Mouse (Mus musculus): ENCODE results near the gene Cyb5d1.
A peak's percentile ranks its signal among the peaks of the same experiment; 100 is the strongest.

Cyb5d1 gene

DNA sequence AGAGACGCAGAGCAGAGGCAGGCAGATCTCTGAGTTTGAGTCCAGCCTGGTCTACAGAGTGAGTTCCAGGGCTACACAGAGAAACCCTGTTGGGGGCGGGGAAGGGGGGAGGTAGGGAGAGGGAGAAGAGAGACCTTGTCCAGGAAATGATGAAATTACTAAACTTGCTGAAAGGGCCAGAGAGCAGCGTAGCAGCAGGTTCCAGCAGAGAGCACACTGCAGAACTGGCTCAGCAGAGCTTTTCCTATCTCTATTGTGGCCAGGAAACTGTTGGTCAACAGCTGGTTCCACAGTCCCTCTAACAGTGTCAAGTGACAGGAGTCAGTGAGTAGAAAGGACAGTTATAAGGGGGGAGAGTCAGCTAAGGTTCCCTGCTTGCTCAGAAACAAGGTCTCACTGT, 15.8 kb downstream of the Cyb5d1 start:
- no peak for DNase-seq (ENCODE audit: low spot score)

DNA sequence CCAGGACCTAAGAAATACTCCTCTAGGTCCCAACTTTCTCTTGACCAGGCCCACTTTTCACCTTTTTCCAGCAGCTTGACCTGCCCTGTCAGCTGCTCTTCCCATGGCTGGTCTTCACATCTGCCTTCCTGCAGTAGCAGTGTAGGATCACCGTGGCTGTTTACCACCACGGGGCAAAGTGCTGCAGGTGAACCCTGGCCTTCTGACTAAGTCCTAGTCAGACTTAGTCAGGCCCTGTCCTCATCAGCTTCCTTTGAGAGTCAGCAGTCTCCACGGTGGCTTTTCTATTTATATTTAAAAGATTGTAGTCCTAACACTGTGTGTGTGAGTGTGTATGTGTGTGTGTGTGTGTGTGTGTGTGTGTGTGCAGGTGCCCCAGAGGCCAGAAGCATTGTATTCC, 17.7 kb downstream of the Cyb5d1 start:
- no peak for DNase-seq (ENCODE audit: low spot score)

DNA sequence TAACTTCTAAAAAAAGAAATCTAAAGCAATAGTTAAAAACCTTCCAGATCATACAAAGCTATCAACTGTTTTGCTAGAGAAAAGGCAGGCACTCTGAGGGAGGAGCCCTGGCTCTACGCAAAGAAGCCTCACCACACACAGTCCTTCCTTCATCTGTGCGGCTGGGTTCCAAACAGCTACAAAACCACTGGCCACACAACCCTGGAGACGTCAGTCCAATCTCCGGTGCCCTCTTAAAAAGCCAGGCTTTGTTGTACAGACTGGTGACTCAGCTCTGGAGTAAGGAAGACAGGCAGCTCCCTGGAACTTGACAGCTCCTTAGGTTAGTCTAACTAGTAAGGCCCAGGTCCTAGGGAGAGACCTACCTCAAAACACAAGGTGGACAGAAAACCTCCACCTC, 19.8 kb downstream of the Cyb5d1 start:
- no peak for DNase-seq (ENCODE audit: low spot score)

DNA sequence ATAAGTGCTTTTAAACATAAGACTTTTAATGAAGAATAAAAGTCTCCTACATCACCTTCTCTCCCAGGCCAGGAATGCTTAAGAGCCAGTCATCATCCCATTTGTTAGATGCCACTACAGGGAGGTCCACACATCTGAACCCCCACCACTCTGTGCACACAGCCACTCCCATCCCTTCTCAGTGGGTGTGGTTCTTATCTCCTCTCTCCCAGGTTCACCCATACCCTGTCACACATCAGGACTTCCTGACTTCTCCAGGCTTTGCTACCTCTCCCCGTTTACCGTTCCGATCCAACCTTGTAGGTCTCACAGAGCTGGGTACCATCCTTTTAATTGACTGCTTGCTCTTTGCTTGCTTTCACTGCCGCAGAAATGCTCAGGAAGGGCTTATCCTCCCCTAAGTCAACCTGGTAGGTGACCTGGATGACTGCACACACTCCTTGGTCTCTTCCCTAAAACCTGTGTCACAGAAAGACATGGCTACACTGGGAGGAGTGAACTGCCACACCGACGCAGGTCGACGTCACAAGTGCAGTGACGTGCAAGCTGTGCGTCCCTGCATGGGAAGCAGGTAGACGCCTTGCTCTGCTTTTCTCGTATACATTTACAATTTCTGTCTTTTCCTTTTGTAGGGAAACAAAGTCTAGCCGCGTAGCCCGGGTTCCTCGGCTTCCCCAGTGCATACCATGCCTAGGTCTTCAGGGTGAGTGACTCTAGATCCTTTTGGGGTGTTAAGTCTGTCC, 22.0 kb downstream of the Cyb5d1 start:
- DNase-seq (ENCODE audit: low spot score) = no peak

GRCm38 (mm10) chr11:69372780-69373170, 22.7 kb downstream of the Cyb5d1 start:
- peak; percentile 49 for DNase-seq (ENCODE audit: low spot score)

- peak; percentile 23 for DNase-seq (ENCODE audit: low spot score)
Observed at GRCm38 (mm10) chr11:69372056-69372779, 23.2 kb downstream of the Cyb5d1 start.

- DNase-seq (ENCODE audit: low spot score) = no peak
Observed at GRCm38 (mm10) chr11:69371601-69372000, 23.8 kb downstream of the Cyb5d1 start.

DNA sequence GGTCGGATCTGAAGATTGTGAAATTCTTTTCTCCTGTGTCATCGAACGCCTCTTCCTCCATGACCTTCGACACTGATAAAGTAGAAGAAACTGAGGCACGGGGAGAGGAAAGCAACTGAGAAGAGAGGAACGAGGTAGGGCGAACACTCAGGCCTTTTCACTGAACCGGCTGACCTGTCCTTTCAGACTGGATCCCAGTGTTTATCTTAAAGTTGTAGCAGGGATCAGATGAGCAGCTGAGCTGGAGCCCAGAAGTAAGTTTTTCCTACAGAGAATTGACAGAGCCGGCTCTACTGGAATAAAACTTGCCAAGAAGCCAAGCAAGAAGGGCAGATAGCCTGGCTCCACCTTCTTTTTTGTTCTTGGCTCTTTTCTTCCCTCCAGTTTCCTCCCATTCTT, 24.6 kb downstream of the Cyb5d1 start:
- no peak for DNase-seq (ENCODE audit: low spot score)

- DNase-seq (ENCODE audit: low spot score) = no peak
Observed at GRCm38 (mm10) chr11:69369990-69370816, 25.2 kb downstream of the Cyb5d1 start.

DNA sequence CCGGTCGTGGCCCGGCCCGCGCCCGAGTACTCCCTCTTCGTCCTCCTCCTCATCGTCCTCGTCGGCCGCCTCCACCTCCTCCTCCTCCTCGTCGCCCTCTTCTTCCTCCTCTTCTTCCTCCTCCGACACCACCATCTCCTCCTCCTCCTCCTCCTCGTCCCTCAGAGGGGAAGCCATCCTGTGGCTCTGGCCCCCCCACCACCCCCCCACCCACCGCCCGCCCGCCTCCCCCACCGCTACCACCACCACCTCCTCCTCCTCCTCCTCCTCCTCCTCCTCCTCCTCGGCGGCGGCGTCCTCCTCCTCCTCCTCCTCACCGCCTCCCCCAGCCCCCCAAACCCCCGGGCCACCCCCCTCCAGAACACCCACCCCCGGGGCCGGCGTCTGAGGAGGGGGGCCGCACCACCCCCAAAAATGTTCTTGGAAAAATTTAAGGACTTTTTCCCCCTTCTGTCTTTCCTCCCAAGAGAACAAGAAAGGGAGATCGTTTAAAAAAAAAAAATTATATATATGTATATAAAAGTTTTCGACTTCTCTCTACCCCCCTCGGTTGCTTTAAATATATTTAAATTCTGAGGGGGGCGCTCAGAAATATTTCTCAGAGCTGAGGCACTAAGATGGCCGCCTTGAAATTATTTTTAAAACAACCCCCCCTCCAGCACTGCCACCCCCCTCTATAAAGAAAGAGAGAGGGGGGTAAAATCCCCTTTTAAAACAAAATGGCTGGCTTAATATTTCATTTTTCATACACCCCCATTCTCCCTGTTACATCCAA, 26.0 kb downstream of the Cyb5d1 start, which contains the start of gene Chd3:
Chd3 (minus strand) TSS at position 192 of the 775 bp plus-strand sequence.
- DNase-seq (ENCODE audit: low spot score) = no peak

GRCm38 (mm10) chr11:69368356-69369214, 26.8 kb downstream of the Cyb5d1 start:
- peak; percentile 34 for DNase-seq (ENCODE audit: low spot score)

- DNase-seq (ENCODE audit: low spot score) = peak; percentile 11
Observed at GRCm38 (mm10) chr11:69367616-69368355, 27.6 kb downstream of the Cyb5d1 start.

DNA sequence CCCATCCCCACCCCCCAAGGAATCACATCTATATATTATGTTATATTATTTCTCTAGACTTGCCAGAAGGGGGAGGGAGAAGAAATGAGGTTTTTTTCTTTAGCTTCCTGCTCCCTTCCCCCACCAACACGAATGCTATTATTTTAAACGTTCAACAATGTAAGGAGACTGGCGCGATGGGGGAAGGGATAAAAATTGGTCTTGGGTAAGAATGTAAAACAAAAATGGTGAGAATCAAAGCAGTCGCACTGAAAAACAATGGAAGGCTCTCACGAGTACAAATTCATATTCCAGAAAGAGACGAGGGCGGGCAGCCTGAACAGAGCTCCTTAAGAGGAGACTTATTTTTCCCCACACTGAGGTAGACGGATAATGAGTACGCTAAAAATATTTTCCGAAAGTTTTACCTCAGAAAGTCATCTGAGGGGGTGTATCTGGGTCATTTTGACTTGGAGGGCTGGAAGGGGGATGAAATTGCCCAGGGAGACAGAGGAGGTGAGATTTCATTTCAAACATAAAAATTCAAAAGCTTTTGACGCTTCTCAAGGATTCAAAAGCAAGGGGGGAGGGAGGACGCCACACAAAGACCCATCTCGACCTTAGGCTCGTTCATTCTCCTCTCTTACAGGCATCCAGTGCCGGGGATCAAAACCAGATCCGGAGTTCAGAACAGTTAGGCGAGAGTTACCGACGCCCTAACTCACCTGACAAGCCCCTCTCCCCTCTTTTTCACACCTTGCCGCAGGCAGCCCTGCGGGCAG, 28.4 kb downstream of the Cyb5d1 start:
- DNase-seq (ENCODE audit: low spot score) = peak; percentile 43

DNA sequence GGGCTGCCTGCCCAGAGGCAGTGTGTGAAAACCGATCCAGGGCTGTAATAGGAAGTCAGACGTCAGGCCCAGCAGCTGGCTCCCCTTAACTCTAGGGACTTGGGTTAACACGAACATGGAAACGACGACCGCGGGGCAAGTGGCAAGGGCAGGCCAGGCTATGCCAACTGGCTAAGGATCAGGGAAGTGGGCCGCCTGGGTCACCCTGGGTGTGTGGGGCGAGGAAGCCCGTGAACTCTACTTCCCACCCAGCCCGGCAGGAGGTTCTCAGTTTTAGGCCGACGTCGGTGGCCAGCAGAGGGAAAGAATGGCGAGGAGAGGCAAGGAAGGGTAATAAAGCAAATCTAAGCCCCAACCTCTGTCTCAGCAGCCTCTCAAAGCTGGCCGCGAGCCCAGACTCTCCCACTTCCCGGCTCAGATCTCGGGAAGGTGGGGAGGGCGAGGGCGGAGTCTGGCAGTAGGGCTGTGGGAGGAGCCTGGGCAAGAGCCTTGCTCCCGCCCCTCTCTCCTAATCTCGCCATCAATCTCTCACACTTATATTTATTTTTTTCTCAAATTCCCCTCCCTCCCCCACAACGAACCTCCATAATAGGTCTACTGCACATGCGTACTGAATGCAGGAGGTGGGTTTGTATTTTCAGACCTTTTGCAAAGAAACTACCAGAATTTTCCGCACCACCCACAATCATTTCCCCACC, 29.1 kb downstream of the Cyb5d1 start:
- peak; percentile 94 for DNase-seq (ENCODE audit: low spot score)

GRCm38 (mm10) chr11:69365722-69366121, 29.7 kb downstream of the Cyb5d1 start:
- DNase-seq (ENCODE audit: low spot score) = no peak

- no peak for DNase-seq (ENCODE audit: low spot score)
Observed at GRCm38 (mm10) chr11:69364910-69365309, 30.5 kb downstream of the Cyb5d1 start.

GRCm38 (mm10) chr11:69364376-69364775, 31.1 kb downstream of the Cyb5d1 start:
- DNase-seq (ENCODE audit: low spot score) = no peak

GRCm38 (mm10) chr11:69362479-69362878, 33.0 kb downstream of the Cyb5d1 start:
- DNase-seq (ENCODE audit: low spot score) = no peak

GRCm38 (mm10) chr11:69362021-69362420, 33.4 kb downstream of the Cyb5d1 start:
- no peak for DNase-seq (ENCODE audit: low spot score)
